Mouse (Mus musculus): ENCODE data around the gene Celf1.
A peak's percentile ranks its signal among the peaks of the same experiment; 100 is the strongest.

Gene Celf1

DNA sequence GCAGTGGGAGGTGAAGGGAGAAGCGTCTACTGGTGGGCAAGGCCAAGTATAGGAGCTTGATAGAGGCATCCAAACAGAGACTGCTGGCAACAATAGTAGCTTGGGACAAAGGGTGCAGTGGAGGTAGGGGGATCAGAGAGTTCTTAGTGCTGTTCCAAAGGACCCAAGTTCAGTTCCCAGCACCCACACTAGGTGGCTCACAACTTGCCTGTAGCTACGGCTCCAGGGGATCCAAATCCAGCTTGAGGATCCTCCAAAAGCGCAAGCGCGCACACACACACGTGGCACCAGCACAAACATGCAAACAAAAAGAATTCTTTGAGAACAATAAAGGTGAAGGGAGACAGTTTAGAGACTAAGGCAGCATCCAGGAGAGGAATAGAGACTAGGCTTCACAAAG is 124.0 kb downstream of the Celf1 start:
- DNase-seq = no peak

DNA sequence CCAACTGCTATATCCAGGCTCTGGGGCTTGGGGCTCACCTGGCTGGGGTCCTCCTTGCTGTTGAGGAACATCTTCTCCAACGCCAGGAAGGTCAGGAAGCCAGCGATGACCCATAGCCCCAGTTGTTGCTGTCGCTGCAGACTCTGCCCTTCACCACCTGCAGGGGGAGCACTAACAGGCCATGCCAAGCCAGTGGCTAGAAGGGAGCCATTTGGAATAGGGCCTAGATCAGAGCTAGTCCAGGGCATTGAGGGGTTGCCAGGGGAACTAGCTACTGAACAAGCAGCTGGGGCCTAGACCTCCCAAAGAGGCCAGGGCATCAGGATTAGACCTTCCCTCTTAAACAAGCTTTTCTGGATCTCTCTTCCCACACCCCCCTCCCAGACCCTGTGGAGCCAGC is 125.4 kb downstream of the Celf1 start:
- DNase-seq = peak; percentile 62

DNA sequence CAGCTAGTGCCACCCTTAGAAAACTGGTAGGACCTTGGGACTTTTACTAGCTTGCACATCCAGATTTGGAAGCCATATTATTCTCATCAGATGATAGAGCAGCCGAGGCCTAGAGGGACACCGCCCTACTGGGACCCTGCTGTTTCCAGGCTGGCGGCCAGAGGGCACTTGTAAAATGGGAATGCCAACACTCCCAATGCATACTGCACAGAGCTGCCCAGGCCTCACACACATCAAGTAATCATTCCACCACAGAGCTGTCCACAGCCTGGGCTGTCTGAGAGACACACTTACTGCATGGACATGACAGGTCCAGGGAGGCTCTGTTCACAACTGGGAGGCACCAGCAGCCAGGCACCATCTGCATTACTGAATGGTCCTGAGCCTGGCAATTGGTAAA is 126.3 kb downstream of the Celf1 start:
- no peak for DNase-seq

- no peak for DNase-seq
Measured at GRCm38 (mm10) chr2:91068162-91068871, 128.1 kb downstream of the Celf1 start.

- DNase-seq = no peak
Measured at GRCm38 (mm10) chr2:91068872-91069165, 128.6 kb downstream of the Celf1 start.
